Mouse (Mus musculus) kidney, embryonic 15.5 days (tissue): ENCODE results near the gene Igsf9. TPM values are rescaled to one million over a fixed set of nuclear protein-coding genes. Genes with fewer than 3 reads are reported as not detected.

Experiments
- ATAC-seq: fragments of 200-750 bp; cut with Nextera tagmentation; replicated peaks from 2 replicates; pipeline ENCODE4 v1.8.0; 2017; ENCODE audit warnings: moderate TSS enrichment; ENCODE audit not compliant: low FRiP score
- H3K27ac ChIP-seq: fragments of 300-500 bp; sonication (generic); 2 replicates; pipeline ENCODE4 v1.5.1; 2015; ENCODE audit warnings: mild to moderate bottlenecking, inconsistent platforms
- H3K27me3 ChIP-seq: fragments of 300-500 bp; sonication (generic); 2 replicates; pipeline ENCODE4 v1.6.1; 2015; ENCODE audit warnings: inconsistent platforms
- H3K36me3 ChIP-seq: fragments of 300-500 bp; sonication (generic); 2 replicates; pipeline ENCODE4 v1.6.1; 2015; ENCODE audit warnings: inconsistent platforms
- H3K4me1 ChIP-seq: fragments of 300-500 bp; sonication (generic); 2 replicates; pipeline ENCODE4 v1.6.1; 2015; ENCODE audit warnings: inconsistent platforms
- H3K4me2 ChIP-seq: fragments of 300-500 bp; sonication (generic); 2 replicates; pipeline ENCODE4 v1.6.1; 2015; ENCODE audit warnings: moderate library complexity, mild to moderate bottlenecking, inconsistent platforms
- H3K4me3 ChIP-seq: fragments of 300-500 bp; sonication (generic); replicated peaks from 2 replicates; pipeline ENCODE4 v1.5.1; 2015; ENCODE audit warnings: mild to moderate bottlenecking, inconsistent platforms
- H3K9ac ChIP-seq: fragments of 300-500 bp; sonication (generic); 2 replicates; pipeline ENCODE4 v1.6.1; 2015; ENCODE audit warnings: mild to moderate bottlenecking, inconsistent platforms
- H3K9me3 ChIP-seq: fragments of 300-500 bp; sonication (generic); replicated peaks from 2 replicates; pipeline ENCODE4 v1.6.1; 2016; ENCODE audit warnings: inconsistent platforms
- WGBS: fragments of 180-500 bp; shearing (Covaris S2); methylation state at CpG from one replicate; pipeline ENCODE4 v1.1.7; 2015; ENCODE audit warnings: mixed read lengths; 5-methylcytosine and 5-hydroxymethylcytosine counted together
- polyA plus RNA-seq: library from polyadenylated mRNA; unstranded; fragments of >200 nt; fragmentation: Nextera tagmentation; extraction: Ambion mirVana; gene quantifications from 2 replicates; pipeline ENCODE4 v1.2.1, GENCODE M21; 2015

Gene Igsf9
- polyA plus RNA-seq, 1 experiment from 2014 or later: 46.0 TPM

DNA sequence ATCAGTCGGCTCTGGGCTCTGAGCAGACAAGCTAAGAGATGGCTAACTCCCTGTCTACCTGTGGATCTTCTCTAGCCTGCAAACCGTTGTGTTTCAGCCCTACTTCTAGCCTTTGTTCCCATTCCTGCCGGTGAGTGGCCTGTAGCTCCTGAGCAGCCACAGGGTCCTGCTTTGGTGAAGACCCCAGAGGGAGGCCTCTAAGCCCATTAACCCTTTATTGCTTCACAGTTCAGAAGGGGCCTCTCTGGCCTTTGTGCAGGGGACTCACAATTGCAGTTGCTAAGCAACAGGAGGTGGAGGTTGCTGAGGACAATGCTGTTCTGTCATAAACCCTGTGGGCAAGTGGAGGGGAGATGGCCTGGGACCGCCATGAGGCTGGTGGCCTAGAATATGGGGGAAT lies 4.6 kb downstream of the Igsf9 start:
- no peak for ATAC-seq
- H3K27ac ChIP-seq: no peak overlapping the region
- no peaks in the 10 kb centered on the region for H3K27me3 ChIP-seq
- H3K9me3 ChIP-seq: no peaks in the 10 kb centered on the region
- H3K4me3 ChIP-seq: no peak overlapping the region
- peaks cover 56% of the 10 kb centered on the region for H3K4me1 ChIP-seq
- WGBS: 33% methylated on average over 4 of the region's 4 CpGs
- peaks cover 24% of the 10 kb centered on the region for H3K36me3 ChIP-seq
- 0 out of 2 replicates have a peak overlapping the region, but pooled peaks have one; percentile 15 for H3K4me2 ChIP-seq
- H3K9ac ChIP-seq: no peak overlapping the region

DNA sequence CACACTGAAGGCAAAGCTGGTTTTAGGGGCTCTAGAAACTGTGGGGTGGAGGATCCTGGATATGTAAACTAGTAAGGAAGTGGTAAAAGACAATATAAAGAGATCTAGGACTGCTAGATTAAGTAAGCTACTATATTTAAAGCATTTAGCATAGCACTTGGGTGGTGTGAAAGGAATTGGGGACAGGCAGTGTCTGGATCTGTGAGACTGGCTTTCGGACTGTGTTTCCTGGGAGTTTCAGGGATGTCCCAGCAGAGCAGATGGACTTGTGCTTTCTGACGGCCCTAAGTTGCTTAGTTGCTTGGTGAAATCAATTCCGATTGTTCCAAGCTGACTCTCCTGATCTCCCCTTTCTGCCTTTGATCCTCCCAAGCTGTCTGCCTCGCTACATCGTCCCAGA lies 5.1 kb downstream of the Igsf9 start:
- ATAC-seq: no peak
- Histone ChIP-seq H3K4me3 (no peak overlapping the region), H3K9ac (no peak overlapping the region), H3K4me1 (peaks cover 52% of the 10 kb centered on the region), H3K4me2 (no peak overlapping the region), H3K9me3 (no peaks in the 10 kb centered on the region), H3K27me3 (no peaks in the 10 kb centered on the region), H3K27ac (no peak overlapping the region), H3K36me3 (peaks cover 28% of the 10 kb centered on the region)
- 64% methylated on average over 5 of the region's 5 CpGs for WGBS

GRCm38 (mm10) chr1:172487859-172488258 lies 6.3 kb downstream of the Igsf9 start:
- Histone ChIP-seq H3K4me3 (no peak overlapping the region), H3K9me3 (no peaks in the 10 kb centered on the region), H3K36me3 (peaks cover 37% of the 10 kb centered on the region), H3K27me3 (no peaks in the 10 kb centered on the region), H3K9ac (no peak overlapping the region), H3K27ac (no peak overlapping the region), H3K4me2 (no peak overlapping the region), H3K4me1 (peaks cover 45% of the 10 kb centered on the region)
- ATAC-seq: no peak
- 73% methylated on average over 4 of the region's 4 CpGs for WGBS

DNA sequence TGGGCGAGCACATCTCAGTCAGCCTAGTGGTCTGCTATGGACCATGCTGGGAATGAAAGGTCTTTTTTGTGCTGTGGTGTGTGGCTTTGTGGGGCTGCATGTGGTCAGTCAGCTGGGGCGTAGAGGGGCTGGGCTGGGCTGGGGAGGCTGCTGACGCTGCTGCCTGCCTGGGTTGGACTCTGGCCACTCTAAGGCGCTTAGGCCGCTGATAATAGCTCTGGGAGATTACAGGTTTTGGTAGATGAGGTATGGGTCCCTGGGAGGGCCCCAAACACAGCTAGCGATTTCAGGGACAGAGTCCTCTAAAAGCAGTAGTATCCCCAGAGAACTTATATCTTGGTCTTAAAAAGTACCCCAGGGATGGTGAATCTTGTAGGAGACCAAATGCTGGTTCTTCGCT lies 7.2 kb downstream of the Igsf9 start:
- Histone ChIP-seq H3K9ac (no peak overlapping the region), H3K9me3 (no peaks in the 10 kb centered on the region), H3K4me3 (no peak overlapping the region), H3K4me2 (no peak overlapping the region), H3K36me3 (peaks cover 42% of the 10 kb centered on the region), H3K27me3 (no peaks in the 10 kb centered on the region), H3K27ac (no peak overlapping the region), H3K4me1 (peaks cover 36% of the 10 kb centered on the region)
- ATAC-seq: no peak
- WGBS: 86% methylated on average over 7 of the region's 7 CpGs

DNA sequence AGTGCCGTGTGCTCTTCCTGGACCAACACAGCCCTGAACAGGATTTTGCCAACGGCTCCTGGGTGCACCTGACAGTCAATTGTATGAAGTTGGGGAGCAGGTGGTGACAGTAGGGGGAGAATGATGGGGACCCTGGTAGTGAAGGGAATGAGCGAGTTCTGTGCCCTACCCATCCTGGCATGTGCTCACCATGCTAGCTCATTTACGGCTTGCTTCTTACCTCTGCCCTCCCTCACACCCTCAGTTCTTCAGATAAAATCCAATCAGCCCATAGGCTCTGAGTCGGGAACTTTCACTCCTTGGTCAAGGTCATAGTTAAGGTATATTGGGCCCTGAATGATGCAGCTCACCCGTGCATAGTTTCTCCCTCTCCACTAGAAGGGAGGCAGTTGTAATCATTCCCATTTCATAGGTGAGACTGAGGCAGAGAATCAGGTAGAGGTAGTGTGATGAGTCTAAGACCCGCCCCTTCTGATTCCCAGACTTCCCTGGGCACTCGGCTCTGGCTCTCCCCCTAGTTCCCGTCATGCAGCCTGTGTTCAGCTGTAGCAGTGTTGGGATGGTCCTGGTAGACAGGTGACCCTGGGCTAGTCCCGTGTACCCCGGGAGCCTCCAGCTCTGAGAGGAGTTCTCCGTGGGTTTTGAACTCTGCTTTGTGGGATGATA lies 8.1 kb downstream of the Igsf9 start:
- ATAC-seq: peak; percentile 61
- H3K4me2 ChIP-seq: peak overlapping the region; percentile 57
- 60% methylated on average over 12 of the region's 12 CpGs for WGBS
- H3K9me3 ChIP-seq: no peaks in the 10 kb centered on the region
- H3K4me1 ChIP-seq: peaks cover 27% of the 10 kb centered on the region
- peak overlapping the region; percentile 31; the same call in 1 of the 2 replicates for H3K9ac ChIP-seq
- H3K27ac ChIP-seq: 0 out of 2 replicates have a peak overlapping the region, but pooled peaks have one; percentile 3
- H3K4me3 ChIP-seq: peak overlapping the region; percentile 33
- no peaks in the 10 kb centered on the region for H3K27me3 ChIP-seq
- peaks cover 50% of the 10 kb centered on the region for H3K36me3 ChIP-seq

GRCm38 (mm10) chr1:172490261-172490661 lies 8.7 kb downstream of the Igsf9 start:
- no peaks in the 10 kb centered on the region for H3K27me3 ChIP-seq
- 15% methylated on average over 10 of the region's 10 CpGs for WGBS
- H3K9ac ChIP-seq: peak overlapping the region; percentile 31; the same call in 1 of the 2 replicates
- H3K4me3 ChIP-seq: peak overlapping the region; percentile 33
- H3K4me1 ChIP-seq: peaks cover 21% of the 10 kb centered on the region
- H3K27ac ChIP-seq: 0 out of 2 replicates have a peak overlapping the region, but pooled peaks have one; percentile 3
- ATAC-seq: peak; percentile 62
- H3K4me2 ChIP-seq: peak overlapping the region; percentile 57
- H3K9me3 ChIP-seq: no peaks in the 10 kb centered on the region
- peaks cover 52% of the 10 kb centered on the region for H3K36me3 ChIP-seq

- WGBS: 84% methylated on average over 8 of the region's 8 CpGs
- peaks cover 57% of the 10 kb centered on the region for H3K36me3 ChIP-seq
- no peaks in the 10 kb centered on the region for H3K27me3 ChIP-seq
Observed at GRCm38 (mm10) chr1:172492047-172492446, 10.5 kb downstream of the Igsf9 start.

DNA sequence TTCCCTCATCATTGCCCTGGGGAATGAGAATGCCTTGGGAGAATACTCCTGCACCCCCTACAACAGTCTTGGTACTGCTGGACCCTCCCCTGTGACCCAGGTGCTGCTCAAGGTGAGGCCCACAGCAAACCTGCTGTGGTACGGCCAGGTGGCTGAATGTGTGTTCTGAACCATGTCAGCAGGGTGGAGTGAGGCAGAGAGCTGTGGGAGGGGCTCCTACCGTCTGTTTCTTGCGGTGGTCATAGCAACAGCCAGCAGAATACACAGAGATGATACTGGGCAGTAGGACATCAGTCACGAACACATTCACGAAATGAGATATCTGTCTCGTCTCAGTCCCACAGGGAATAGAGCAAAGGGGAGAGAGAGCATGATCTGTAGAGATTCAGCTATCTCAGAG lies 11.9 kb downstream of the Igsf9 start:
- H3K9ac ChIP-seq: no peak overlapping the region
- H3K4me2 ChIP-seq: no peak overlapping the region
- peaks cover 6% of the 10 kb centered on the region for H3K4me1 ChIP-seq
- no peaks in the 10 kb centered on the region for H3K9me3 ChIP-seq
- WGBS: 67% methylated on average over 6 of the region's 6 CpGs
- H3K4me3 ChIP-seq: no peak overlapping the region
- H3K36me3 ChIP-seq: peaks cover 66% of the 10 kb centered on the region
- no peaks in the 10 kb centered on the region for H3K27me3 ChIP-seq
- ATAC-seq: no peak
- no peak overlapping the region for H3K27ac ChIP-seq

More at GRCm38 (mm10) chr1:172492047-172492446, 10.5 kb downstream of the Igsf9 start:
- ATAC-seq: no peak
- Histone ChIP-seq H3K9me3 (no peaks in the 10 kb centered on the region), H3K27ac (no peak overlapping the region), H3K4me2 (no peak overlapping the region), H3K4me3 (no peak overlapping the region), H3K4me1 (peaks cover 6% of the 10 kb centered on the region), H3K9ac (no peak overlapping the region)

GRCm38 (mm10) chr1:172496030-172496429 lies 14.4 kb downstream of the Igsf9 start:
- 86% methylated on average over 17 of the region's 17 CpGs for WGBS
- Histone ChIP-seq H3K9ac (no peak overlapping the region), H3K4me1 (peaks cover 20% of the 10 kb centered on the region), H3K27me3 (no peaks in the 10 kb centered on the region), H3K36me3 (peaks cover 64% of the 10 kb centered on the region), H3K9me3 (no peaks in the 10 kb centered on the region), H3K27ac (no peak overlapping the region), H3K4me3 (no peak overlapping the region), H3K4me2 (no peak overlapping the region)
- ATAC-seq: no peak

GRCm38 (mm10) chr1:172497428-172497827 lies 15.8 kb downstream of the Igsf9 start:
- 81% methylated on average over 10 of the region's 10 CpGs for WGBS

DNA sequence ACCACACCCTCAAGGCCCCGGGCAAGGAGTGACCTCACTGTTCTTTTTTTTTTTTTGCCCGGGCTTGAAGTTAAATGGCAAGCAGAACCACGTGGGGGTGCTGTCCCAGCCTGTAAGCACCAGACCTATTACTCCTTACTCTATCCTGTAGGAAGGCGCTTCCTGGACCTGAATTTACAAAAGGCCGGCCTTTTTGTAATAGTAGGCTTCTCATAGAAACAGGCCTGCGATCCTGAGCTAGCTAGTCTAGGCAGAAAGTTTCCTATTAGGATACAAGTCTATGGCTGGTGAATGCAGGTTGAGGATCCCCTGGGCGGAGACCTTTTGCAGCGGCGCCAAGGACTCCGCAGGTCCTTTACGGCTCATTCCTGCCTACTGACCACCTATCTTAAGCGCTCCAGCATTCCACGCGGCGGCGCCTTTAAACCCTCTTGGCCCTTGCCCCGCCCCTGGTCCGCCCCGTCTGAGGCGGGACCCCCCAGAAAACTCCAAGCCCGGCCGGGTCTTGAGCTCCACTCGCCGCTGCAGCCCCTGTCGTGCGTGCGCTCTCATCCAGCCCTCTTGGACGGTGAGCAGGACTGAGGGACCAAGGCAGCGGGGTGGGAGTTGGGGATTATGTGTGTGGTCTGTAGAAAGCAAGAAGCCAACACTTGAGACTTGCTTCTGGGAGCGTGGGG lies 18.3 kb downstream of the Igsf9 start, which contains the start of gene Tagln2:
Tagln2 (plus strand) TSS at position 283 of the 677 bp plus-strand sequence.
- Histone ChIP-seq H3K36me3 (peaks cover 35% of the 10 kb centered on the region), H3K9ac (peak within 1 kb of the TSS; percentile 64), H3K4me1 (peaks cover 55% of the 10 kb centered on the region), H3K4me2 (peak within 1 kb of the TSS; percentile 65), H3K27me3 (no peaks in the 10 kb centered on the region), H3K9me3 (no peaks in the 10 kb centered on the region), H3K27ac (peak within 1 kb of the TSS; percentile 87), H3K4me3 (peak within 1 kb of the TSS; percentile 68)
- peak; percentile 78 for ATAC-seq
- under 1% methylated on average over 30 of the region's 30 CpGs for WGBS

More at GRCm38 (mm10) chr1:172497428-172497827, 15.8 kb downstream of the Igsf9 start:
- Histone ChIP-seq H3K27me3 (no peaks in the 10 kb centered on the region), H3K27ac (no peak overlapping the region), H3K9ac (no peak overlapping the region), H3K4me1 (peaks cover 34% of the 10 kb centered on the region), H3K4me3 (no peak overlapping the region), H3K9me3 (no peaks in the 10 kb centered on the region), H3K36me3 (peaks cover 52% of the 10 kb centered on the region), H3K4me2 (no peak overlapping the region)
- ATAC-seq: no peak
